Mouse (Mus musculus) E14TG2a.4 (cell line): ENCODE results near the gene Mapk8.

Experiments used
- CTCF ChIP-seq: conservative IDR thresholded peaks from 2 replicates; pipeline ENCODE4 v1.5.1; 2014; ENCODE audit warnings: low read length
- NANOG ChIP-seq: IDR thresholded peaks from 2 replicates; pipeline ENCODE4 v1.6.1; 2014; ENCODE audit warnings: borderline replicate concordance, low read length, mixed read lengths

DNA sequence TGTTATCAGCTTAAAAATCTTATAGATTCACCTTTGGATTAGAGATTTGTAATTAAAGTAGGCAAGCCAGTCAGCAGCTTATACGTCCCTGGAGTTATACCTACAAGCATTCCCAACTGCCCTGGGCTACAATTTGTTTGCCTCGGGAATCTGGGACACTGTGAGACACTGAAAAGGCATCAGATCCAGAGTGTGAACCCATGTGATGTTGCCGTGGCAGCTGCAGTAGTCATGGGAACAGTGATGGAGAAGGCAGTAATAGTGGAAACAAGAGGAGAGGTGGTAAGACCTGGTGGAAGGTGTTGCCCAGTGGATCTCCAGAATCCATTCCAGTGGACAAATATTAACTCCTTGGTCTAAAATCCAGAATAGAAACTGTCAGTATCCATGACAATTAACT is 16.7 kb upstream of the Mapk8 start:
- TF ChIP-seq CTCF (no peak), NANOG (no peak)
